Mouse (Mus musculus) neutrophil, adult 65 days (primary cell): ENCODE data around the gene Gm10521. TPM values are rescaled to one million over a fixed set of nuclear protein-coding genes. Genes with fewer than 3 reads are reported as not detected.

Experiments used
- total RNA-seq: library from RNA; stranded (reverse); gene quantifications from 2 replicates; pipeline ENCODE4 v1.2.4, GENCODE M21; 2023

The Gm10521 gene
- total RNA-seq = 32.7 and 34.6 TPM in 2 replicates

DNA sequence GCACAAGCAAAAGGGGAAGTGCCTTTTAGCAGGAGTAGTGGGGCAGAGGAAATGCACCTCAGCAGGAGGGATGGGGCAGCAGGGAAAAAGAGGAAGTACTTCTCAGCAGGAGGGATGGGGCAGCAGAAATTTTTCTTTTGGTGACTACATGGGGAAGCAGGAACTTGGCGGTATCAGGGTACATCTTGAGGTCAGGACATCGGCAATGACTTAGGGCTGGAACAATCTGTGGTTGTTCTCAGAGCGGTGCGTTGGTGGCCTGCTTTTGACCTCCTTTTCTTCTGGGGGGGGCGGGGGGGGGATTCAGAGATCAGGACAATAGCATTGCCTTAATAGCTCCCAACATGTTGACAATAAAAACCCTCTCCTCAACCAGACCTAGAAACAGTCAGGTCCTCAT is at the start of gene Gm10521:
Gene Gm10521, plus strand, starts transcription at position 301 of the 400 bp plus-strand sequence.

GRCm38 (mm10) chr1:171917305-171918039 is 22.0 kb downstream of the Gm10521 start, which contains the start of gene Slamf6:
Gene Slamf6 (plus strand): TSS chr1:171917515.

Other genes starting within 250 kb of the Gm10521 start
- 2.4 TPM in 2 replicates for gene Slamf7, start 242.6 kb upstream of the Gm10521 start, total RNA-seq
- 45.1 and 49.0 TPM in 2 replicates for gene Cd48, start 213.7 kb upstream of the Gm10521 start, total RNA-seq
- 0.16 TPM in 1 of 2 replicates, not detected in the other for gene Slamf1, start 128.5 kb upstream of the Gm10521 start, total RNA-seq
- 296 and 379 TPM in 2 replicates for gene Cd84, start 56.0 kb upstream of the Gm10521 start, total RNA-seq
- 1.0 and 1.9 TPM in 2 replicates for gene Slamf6, start 21.9 kb downstream of the Gm10521 start, total RNA-seq
- 1.1 and 2.3 TPM in 2 replicates for gene Vangl2, start 132.8 kb downstream of the Gm10521 start, total RNA-seq
- gene Nhlh1, start 161.9 kb downstream of the Gm10521 start, total RNA-seq = not detected in 2 replicates
- 131 and 182 TPM in 2 replicates for gene Copa, start 186.9 kb downstream of the Gm10521 start, total RNA-seq
- gene Ncstn, start 187.1 kb downstream of the Gm10521 start, total RNA-seq = 86.3 and 97.7 TPM in 2 replicates
- gene Pex19, start 231.1 kb downstream of the Gm10521 start, total RNA-seq = 40.7 and 44.3 TPM in 2 replicates